Mouse (Mus musculus): ENCODE data around the gene Nid1. TPM values are rescaled to one million over a fixed set of nuclear protein-coding genes. Genes with fewer than 3 reads are reported as not detected.

The Nid1 gene
- polyA plus RNA-seq, 1 experiment from 2014 or later, result 0.50 TPM

- H3K27me3 ChIP-seq, result no peaks in the 10 kb centered on the region
- ChIA-PET POLR2A (no interaction called here), CTCF (interaction anchor here (1.3 to 2.8 kb wide), 3 partner anchors 9 to 29 kb away, joined by 4 to 11 read pairs (median 10); no protein-coding TSS in a partner anchor)
- in situ Hi-C loops (cut with MboI; ENCODE audit: low pct_unique_long_range_greater_than_20kb), result no loop called here
- TF ChIP-seq CTCF (IDR thresholded peaks at IDR 0.05), result no peak
- DNase-seq (ENCODE audit: low read depth, low spot score) (no peak), ATAC-seq (no peak)
Observed at GRCm38 (mm10) chr13:13502406-13502805, 65.1 kb downstream of the Nid1 start.

- H3K27me3 ChIP-seq, result no peaks in the 10 kb centered on the region
- in situ Hi-C loops (cut with MboI; ENCODE audit: low pct_unique_long_range_greater_than_20kb), result no loop called here
- POLR2A ChIA-PET, result no interaction called here
- CTCF ChIA-PET, result interaction anchor here (1.3 to 4.9 kb wide), 3 partner anchors 11 to 31 kb away, joined by 4 to 33 read pairs (median 10); no protein-coding TSS in a partner anchor
- no peak for TF ChIP-seq CTCF (IDR thresholded peaks at IDR 0.05)
- no peak for DNase-seq (ENCODE audit: low read depth, low spot score)
- peak; percentile 70 for ATAC-seq
Observed at GRCm38 (mm10) chr13:13503695-13504386, 66.5 kb downstream of the Nid1 start.

- H3K27me3 ChIP-seq, result no peaks in the 10 kb centered on the region
- ATAC-seq (no peak), DNase-seq (ENCODE audit: low read depth, low spot score) (no peak)
- in situ Hi-C loops (cut with MboI; ENCODE audit: low pct_unique_long_range_greater_than_20kb), result no loop called here
- ChIA-PET POLR2A (no interaction called here), CTCF (interaction anchor here (1.1 to 4.9 kb wide), 2 partner anchors 12 to 28 kb away, joined by 3 to 33 read pairs; no protein-coding TSS in a partner anchor)
- no peak for TF ChIP-seq CTCF (IDR thresholded peaks at IDR 0.05)
Observed at GRCm38 (mm10) chr13:13505063-13505462, 67.7 kb downstream of the Nid1 start.

GRCm38 (mm10) chr13:13506556-13506955, 69.2 kb downstream of the Nid1 start:
- no peak for TF ChIP-seq CTCF (IDR thresholded peaks at IDR 0.05)
- in situ Hi-C loops (cut with MboI; ENCODE audit: low pct_unique_long_range_greater_than_20kb), result no loop called here
- ATAC-seq, result no peak
- POLR2A ChIA-PET, result no interaction called here
- no peaks in the 10 kb centered on the region for H3K27me3 ChIP-seq
- no peak for DNase-seq (ENCODE audit: low read depth, low spot score)
- CTCF ChIA-PET, result interaction anchor here (4.9 kb wide), 1 partner anchor 10 kb away, joined by 33 read pairs; no protein-coding TSS in a partner anchor

- in situ Hi-C loops (cut with MboI; ENCODE audit: low pct_unique_long_range_greater_than_20kb), result loop anchor here (5.0 kb wide), 2 partner anchors 97 to 352 kb away; no protein-coding TSS in a partner anchor
- ChIA-PET POLR2A (interaction anchor here (0.6 kb wide), 1 partner anchor 58 kb away, joined by 3 read pairs; no protein-coding TSS in a partner anchor), CTCF (interaction anchor here (1.1 to 5.8 kb wide), 6 partner anchors 9 to 139 kb away, joined by 3 to 99 read pairs (median 17); no protein-coding TSS in a partner anchor)
- DNase-seq (ENCODE audit: low read depth, low spot score) (no peak), ATAC-seq (no peak)
- no peak for TF ChIP-seq CTCF (IDR thresholded peaks at IDR 0.05)
- no peaks in the 10 kb centered on the region for H3K27me3 ChIP-seq
Observed at GRCm38 (mm10) chr13:13514861-13515260, 77.5 kb downstream of the Nid1 start.

GRCm38 (mm10) chr13:13516376-13517225, 79.2 kb downstream of the Nid1 start:
- CTCF ChIA-PET, result interaction anchor here (0.6 to 5.8 kb wide), 53 partner anchors 9 to 351 kb away, joined by 3 to 99 read pairs (median 5); partner anchors contain the start of gene Lyst
- DNase-seq (ENCODE audit: low read depth, low spot score), result no peak
- POLR2A ChIA-PET, result interaction anchor here (1.6 kb wide), 2 partner anchors 73 to 79 kb away, joined by 3 read pairs; partner anchors contain the start of gene Lyst
- peak; percentile 99 for TF ChIP-seq CTCF (IDR thresholded peaks at IDR 0.05)
- in situ Hi-C loops (cut with MboI; ENCODE audit: low pct_unique_long_range_greater_than_20kb), result loop anchor here (5.0 kb wide), 1 partner anchor 96 kb away; no protein-coding TSS in a partner anchor
- no peaks in the 10 kb centered on the region for H3K27me3 ChIP-seq
- peak; percentile 89 for ATAC-seq

GRCm38 (mm10) chr13:13518114-13518513, 80.8 kb downstream of the Nid1 start:
- ChIA-PET CTCF (interaction anchor here (1.0 to 5.8 kb wide), 10 partner anchors 13 to 98 kb away, joined by 4 to 99 read pairs (median 11); partner anchors contain the start of gene Lyst), POLR2A (no interaction called here)
- H3K27me3 ChIP-seq, result no peaks in the 10 kb centered on the region
- no peak for ATAC-seq
- no peak for TF ChIP-seq CTCF (IDR thresholded peaks at IDR 0.05)
- no peak for DNase-seq (ENCODE audit: low read depth, low spot score)
- in situ Hi-C loops (cut with MboI; ENCODE audit: low pct_unique_long_range_greater_than_20kb), result loop anchor here (5.0 kb wide), 1 partner anchor 94 kb away; no protein-coding TSS in a partner anchor

GRCm38 (mm10) chr13:13520436-13520835, 83.1 kb downstream of the Nid1 start:
- DNase-seq (ENCODE audit: low read depth, low spot score), result no peak
- no peak for TF ChIP-seq CTCF (IDR thresholded peaks at IDR 0.05)
- in situ Hi-C loops (cut with MboI; ENCODE audit: low pct_unique_long_range_greater_than_20kb), result no loop called here
- no peaks in the 10 kb centered on the region for H3K27me3 ChIP-seq
- ATAC-seq, result no peak
- ChIA-PET CTCF (no interaction called here), POLR2A (interaction anchor here (0.7 to 1.0 kb wide), 2 partner anchors 9 to 101 kb away, joined by 3 read pairs; no protein-coding TSS in a partner anchor)

GRCm38 (mm10) chr13:13523625-13524584, 86.6 kb downstream of the Nid1 start:
- no peaks in the 10 kb centered on the region for H3K27me3 ChIP-seq
- no peak for TF ChIP-seq CTCF (IDR thresholded peaks at IDR 0.05)
- in situ Hi-C loops (cut with MboI; ENCODE audit: low pct_unique_long_range_greater_than_20kb), result no loop called here
- DNase-seq (ENCODE audit: low read depth, low spot score) (no peak), ATAC-seq (no peak)
- CTCF ChIA-PET, result interaction anchor here (0.6 to 3.7 kb wide), 5 partner anchors 8 to 118 kb away, joined by 3 to 18 read pairs (median 5); no protein-coding TSS in a partner anchor
- POLR2A ChIA-PET, result interaction anchor here (0.7 kb wide), 2 partner anchors 86 to 90 kb away, joined by 3 to 4 read pairs; no protein-coding TSS in a partner anchor
